Mouse (Mus musculus) cerebellum, adult 9-11 months (tissue): ENCODE measurements around the gene Bcar3.
"Not testable (repeated sequence)": the region's sequence is repeated elsewhere in the genome, so short reads cannot be mapped to it uniquely, and the experiment has no call there.

Source experiments
- DNase-seq: peaks from one replicate; pipeline ENCODE4 v3.0.0; 2022

The Bcar3 gene

DNA sequence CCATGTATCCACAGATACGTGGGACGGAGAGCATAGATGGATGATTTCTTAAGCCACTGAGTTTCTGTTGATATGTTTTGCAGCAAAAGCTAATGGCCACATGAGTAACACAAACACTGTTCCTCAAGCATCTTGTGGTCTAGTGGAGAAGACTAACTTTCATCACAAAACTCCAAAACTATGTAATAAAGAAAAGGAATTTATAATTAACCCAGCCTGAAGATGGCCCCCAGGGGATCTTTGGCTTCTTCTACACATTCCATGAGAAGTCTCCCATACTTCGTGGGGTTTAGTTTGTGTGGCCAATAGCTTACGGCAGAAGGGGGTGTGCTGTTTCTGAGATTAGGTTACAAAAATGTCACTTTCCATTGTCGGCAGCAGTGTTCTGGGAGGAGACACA, 92.5 kb downstream of the Bcar3 start:
- no peak for DNase-seq

DNA sequence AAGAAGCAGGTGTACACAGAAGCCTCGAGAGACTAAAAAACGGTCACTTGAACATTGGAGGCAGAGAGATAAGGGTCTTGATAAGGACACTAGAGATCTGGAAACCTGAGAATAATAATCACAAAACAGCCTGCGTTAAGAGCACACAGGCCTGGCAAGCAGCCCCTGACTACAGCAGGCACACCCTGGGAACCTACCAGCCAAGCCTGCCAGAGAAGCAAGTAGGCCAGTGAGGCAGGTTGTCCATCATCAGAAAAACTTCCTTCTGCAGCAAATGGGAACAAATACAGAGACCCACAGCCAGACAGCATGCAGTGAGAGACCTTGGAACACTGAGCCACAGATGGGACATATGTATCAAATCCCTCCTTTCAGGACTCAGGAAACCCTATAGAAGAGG, 93.8 kb downstream of the Bcar3 start:
- peak; percentile 84 for DNase-seq

GRCm38 (mm10) chr3:122389972-122390371, 96.0 kb downstream of the Bcar3 start:
- DNase-seq, result no peak

DNA sequence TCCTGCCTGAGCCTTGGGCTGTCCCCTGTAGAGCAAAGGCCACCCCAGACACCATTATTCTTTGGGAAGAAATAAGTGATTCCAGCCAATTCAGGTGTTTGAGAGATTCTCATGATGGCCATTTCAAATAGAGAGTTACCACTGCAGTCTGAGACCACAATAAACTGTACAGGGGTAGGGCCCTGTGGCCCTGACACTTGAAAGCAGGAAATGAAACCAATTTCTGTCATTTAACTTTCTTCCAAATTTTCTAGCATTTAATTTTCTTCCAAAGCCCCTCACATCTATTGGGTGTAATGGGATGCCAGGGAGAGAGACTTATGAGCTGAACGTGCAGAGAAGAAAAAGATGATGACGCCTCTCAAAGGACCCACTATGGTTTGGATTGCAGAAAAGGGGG, 97.2 kb downstream of the Bcar3 start:
- no peak for DNase-seq

GRCm38 (mm10) chr3:122391816-122392215, 97.9 kb downstream of the Bcar3 start:
- no peak for DNase-seq

DNA sequence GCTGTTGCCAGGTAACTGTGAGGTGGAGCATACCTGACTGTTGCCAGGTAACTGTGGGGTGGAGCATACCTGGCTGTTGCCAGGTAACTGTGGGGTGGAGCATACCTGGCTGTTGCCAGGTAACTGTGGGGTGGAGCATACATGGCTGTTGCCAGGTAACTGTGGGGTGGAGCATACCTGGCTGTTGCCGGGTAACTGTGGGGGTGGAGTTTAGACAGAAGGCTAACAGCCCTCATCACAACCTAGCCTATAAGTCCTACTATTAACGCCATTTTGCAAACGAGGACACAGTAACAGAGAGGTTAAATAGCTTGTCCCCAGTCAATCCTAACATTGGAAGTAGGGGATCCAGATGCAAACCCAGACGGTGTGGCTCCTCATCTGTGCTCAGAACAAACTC, 99.5 kb downstream of the Bcar3 start:
- DNase-seq, result not testable (repeated sequence)

- DNase-seq, result no peak
Observed at GRCm38 (mm10) chr3:122393836-122394374, 100.0 kb downstream of the Bcar3 start.

DNA sequence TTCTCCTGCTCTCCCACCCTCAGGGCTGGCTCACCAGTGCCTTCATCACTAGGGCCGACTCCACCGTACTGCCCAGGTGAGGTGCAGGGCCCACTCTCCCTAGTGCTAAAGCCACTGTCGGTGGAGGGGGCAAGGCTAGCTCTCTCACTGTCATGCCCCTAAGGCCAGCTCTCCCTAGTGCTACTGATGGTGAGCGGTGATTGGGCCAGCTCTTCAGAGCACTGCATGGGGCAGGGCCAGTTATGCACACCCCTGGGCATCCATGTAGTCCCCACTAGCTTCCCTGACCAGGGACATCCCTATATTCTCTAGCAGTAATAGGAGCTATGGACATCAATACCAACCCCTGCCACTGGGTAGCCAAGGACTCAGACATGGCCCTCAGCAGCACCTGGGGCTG, 103.0 kb downstream of the Bcar3 start:
- no peak for DNase-seq

GRCm38 (mm10) chr3:122397401-122397800, 103.5 kb downstream of the Bcar3 start:
- DNase-seq, result no peak

- no peak for DNase-seq
Observed at GRCm38 (mm10) chr3:122401011-122401410, 107.1 kb downstream of the Bcar3 start.

DNA sequence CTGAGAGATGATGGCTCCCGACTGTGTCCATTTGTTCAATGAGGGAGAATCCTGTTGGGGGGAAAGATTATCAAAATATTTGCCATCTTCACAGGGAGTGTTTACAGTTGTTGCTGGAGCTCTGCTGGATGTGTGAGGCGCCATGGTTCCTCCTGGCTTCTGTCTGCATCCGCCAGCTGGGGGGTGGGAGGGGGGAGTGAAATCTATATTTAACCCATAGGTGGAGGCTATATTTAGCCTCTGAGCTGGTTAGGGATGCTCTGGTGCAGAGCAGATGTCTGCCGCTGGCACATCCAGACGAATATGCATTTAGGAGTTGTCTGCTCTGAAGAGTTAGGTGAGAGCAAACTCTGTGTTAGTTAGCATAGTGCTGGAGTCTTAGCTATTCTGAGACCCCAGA, 108.2 kb downstream of the Bcar3 start:
- no peak for DNase-seq

DNA sequence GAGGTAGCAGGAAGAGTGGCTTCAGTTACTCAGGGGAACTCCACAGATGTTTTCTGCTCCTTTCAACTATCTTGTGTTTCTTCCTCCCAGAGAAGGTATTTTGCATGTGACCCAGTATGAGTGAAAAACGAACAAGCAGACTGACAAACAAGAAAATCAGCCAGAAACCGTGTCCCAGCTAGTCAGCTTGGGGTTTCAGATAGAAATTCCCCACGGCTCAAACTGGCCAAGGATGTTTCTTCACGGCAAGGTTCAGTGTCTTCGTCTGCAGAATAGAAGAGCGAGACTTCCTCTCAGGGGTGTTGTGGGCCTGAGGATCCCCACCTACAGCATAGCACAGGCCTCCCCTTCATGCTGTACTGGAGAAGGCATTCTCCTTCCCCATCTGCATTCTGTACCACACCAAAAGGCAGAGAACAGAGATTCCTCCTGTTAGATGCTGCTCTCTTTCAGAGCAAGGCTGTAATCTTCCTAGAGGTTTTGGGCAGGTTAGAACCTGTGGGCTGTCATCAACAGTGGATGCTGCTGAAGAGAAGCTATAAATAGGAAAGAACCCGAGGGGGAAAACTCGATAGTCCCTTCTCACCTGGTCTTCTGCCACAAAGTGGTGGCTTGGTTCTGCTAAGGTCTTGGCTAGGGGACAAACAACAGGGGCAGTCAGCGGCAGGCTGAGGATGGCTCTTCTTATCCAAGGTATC, 110.1 kb downstream of the Bcar3 start:
- no peak for DNase-seq

DNA sequence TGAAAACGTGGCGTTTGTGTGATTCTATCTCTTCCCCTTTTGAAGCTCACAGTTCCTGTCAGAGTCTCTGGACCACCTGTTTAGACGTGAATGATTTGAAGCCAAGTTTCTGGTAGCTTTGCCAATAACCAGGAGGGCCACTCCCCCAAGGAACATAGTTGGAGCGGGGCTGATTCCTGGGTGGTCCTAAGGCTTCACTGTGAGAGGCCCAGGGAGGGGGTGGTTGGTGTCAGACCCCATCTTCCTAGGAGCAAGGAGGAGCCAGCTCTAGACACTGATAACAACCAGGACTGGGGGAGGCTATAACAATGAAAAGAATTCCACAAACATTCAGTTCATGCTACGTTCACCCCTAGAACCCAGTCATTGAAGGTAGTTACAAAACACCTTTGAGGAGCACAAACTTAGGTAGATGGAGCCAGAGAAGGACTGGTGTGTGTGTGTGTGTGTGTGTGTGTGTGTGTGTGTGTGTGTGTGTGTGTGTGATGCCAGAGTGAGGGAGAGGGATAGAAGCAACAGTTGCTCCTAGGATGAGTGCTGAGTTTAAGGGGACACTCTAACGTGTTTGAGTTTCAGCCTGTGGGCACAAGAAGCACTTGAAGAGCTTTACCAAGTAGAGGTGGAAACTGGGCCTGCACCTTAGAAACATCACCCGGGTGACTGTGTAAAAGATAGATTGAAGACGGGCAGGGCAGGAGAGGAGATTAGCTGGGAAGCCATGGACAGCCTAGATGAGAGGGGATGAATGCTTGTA, 111.4 kb downstream of the Bcar3 start:
- no peak for DNase-seq

DNA sequence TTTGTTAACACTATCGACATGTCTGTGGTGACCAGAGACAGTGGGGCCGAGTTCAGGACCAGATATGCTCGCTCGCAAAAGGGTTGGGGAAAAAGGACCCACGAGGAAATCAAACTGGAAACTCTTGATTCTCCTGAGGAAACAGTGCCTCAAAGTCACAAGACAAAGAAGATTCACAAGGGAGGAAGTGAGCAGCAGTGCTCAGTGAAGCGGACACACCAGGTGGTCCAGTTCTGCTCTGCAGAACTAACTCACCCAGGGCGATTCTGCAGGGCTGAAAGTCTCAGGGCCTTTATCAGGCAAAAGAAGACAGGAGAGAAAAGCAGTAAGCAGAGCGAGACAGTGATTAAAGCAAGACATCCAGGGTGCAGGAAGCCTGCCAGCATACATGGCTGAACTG, 112.5 kb downstream of the Bcar3 start:
- no peak for DNase-seq

GRCm38 (mm10) chr3:122407757-122408156, 113.8 kb downstream of the Bcar3 start:
- DNase-seq, result no peak

DNA sequence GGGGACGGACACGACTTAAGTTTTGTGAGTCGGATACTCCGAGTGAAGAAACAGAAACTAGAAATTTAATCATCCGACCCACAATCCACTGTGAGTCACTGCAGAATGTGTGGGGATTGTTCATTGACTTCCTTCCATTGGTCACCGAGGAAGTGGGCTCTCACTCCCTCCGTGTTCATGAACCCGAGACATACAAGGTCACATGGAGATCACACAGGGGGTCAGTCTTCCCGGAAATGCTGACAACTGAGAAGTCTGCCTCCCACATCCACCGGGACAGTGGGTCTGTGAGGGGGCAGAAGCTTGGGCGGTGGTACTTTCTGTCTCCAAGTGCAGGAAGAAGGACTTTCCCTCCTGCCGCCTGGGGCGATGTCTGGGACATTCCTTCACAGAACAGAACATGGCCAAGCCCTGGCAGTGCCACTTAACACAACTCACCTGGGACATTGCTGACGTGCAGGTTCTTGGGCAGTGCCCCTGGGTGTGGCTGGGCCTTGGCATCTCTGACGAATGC, 114.9 kb downstream of the Bcar3 start:
- no peak for DNase-seq

DNA sequence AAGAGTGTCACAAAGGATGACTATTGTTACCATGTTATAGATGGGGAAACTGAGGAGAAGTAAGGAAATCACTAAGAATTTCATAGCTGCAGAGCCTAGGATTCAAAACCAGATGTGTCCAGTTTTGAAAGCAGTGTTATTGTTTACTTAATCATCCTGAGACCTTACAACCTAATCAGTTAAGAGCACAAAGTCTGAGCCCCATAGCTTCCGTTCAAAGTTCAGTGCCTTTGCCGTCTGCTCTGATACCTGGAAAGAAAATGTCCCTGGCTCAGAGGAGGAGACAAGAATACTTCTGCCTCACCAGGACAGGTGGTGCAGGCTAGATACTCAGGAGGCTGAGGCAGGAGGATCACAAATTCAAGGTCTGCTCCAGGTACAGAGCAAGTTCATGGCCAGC, 117.7 kb downstream of the Bcar3 start:
- no peak for DNase-seq

DNA sequence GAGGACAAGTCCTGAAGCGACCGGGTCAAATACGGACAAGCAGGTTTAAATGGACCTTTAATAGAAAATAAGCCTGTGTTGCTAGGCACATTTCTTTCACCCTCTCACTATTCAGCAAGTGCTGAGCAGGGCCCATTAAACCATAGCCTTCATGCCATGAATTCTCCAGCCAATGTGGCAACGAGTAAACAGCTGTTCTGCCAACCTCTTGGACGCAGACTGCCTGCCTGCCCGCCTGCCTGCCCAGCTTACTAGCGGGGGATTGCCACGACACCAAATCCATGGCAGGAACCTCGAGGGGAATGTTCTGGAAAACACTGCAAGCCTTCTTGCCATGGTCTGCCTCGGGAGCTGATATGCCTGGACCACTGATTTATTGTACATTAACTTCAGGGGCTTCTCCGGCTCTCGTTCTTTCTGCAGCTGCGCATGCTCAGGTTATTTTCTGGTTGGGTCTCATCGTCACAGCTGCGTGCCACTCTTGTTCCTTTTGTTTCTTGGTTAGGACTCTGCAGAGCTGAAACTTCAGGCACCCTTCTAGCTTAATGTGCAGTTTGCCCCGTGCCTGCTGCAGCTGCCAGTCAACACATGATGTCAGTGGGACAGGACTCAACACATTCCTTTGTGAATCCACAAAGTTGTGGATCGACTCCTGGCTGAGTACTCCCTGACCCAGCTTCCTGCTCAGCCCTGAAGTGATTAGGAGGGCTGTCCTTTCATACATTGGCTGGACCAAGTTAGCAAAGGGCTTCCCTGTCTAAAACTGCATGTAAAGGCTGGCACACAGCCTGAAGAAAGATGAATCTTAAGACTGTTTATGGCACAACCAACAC, 120.0 kb downstream of the Bcar3 start:
- peak; percentile 22 for DNase-seq

DNA sequence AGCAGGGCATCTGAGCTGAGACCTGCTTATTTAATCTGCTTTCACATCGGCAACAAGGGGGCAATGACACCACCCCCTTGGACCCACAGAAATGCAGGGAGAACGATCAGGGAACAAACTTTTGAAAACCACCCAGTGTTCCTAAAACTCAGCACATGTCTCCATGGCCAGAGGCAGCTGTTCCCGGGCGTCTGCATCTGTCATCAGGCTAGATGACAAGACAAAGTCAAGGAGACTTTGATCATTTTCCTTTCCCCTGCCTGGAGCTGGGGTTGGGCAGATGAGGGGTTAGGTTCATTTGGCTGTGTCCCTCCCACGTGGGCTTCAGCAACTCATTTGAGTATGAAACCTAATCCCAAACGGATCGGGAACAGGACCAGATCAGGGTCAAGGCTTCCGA, 120.9 kb downstream of the Bcar3 start:
- DNase-seq, result no peak

DNA sequence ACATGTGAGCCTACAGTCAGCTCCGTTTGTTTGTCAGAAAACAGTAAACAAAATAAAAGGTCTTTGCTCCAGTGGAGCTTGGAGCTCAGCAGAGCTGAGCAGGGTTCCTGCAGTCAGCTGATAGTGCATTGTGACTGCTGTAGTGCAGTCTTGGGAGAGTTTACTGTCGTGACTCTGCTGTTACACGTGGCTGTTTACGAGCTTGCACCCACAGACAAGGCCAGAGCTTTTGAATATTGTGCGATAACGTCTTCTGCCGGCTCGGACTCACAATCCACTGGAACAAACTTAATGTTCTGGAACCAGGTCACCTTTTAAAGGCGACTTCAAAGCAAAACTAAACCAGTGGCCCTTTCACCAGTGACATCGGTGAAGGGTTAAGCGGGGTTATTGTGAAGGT, 123.5 kb downstream of the Bcar3 start:
- no peak for DNase-seq

- DNase-seq, result no peak
Observed at GRCm38 (mm10) chr3:122418564-122419274, 124.8 kb downstream of the Bcar3 start.

DNA sequence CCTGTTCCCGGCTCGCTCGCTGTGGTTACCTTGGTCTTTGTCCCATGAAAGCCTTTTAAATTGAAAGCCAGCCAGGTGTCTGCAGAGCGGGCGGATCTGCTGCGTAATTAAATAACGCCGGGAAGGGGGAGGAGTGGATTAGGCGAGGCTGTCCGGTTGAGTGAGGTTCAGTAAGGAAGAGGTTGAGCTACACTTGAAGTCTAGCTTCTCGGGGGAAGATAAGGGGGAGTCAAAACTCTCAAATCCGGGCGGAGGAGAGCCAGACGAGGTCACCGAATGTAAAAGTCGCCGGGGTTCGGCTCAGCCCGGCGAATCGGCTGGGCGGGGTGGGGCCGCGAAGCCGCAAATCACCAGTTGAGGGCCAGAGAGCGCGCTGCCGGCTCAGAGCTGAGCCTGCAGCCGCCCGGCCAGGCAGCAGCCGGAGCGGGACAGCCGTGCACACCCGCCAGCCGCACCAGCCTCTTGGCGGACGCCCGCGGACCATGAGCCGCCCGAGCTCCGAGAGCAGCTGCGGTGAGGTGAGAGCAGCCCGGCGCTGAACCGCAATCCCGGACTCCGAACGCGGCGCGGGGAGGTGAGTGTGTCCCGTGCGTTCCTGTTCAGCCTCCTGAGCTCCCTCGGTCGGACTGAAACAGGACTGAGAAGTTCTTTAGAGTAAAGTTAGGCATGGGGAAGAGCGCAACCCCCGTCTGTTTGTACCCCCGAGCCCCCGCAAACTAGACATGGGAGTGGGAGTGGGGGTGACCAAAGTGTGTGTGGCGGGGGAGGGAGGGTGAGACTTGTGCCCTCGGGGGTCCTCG, 125.9 kb downstream of the Bcar3 start:
- peak; percentile 45 for DNase-seq
